18 mouse cellular contexts compared by ENCODE assay signal in the genomic region with DNA sequence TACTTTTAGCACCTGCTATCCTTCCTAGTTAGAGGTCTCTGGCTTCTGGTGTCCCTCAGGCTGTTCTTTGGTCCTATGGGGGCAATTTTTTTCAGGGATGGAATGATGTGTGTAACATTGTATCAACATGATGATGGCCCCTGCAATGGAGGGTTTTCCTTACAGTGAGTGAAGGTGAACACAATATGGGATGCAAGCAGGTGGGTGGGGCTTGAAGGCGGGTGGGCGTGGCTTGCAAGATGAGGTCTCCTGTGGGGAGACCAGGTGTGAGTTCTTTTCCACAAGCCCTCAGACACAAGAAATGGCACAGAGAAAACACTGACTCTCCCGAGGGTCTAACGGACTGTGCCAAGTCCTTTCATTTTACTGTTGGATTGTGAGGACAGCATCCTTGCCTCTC.
DNase-seq lines count a peak whose midpoint lies in the region; ATAC-seq and TF ChIP-seq lines count a peak whose summit lies in the region.
"Had no signal": no experiment of that assay in that cellular context is flagged by ENCODE, and none has a peak within 500 bp of the region (broad histone marks: within the 10 kb centered on the region; RNA-seq: fewer than 3 reads in every experiment).

No protein-coding gene starts in this region.

- TF ChIP-seq CTCF in thymus, adult 2 months (IDR thresholded peaks at IDR 0.05; ENCODE audit: borderline replicate concordance, control insufficient read depth, extremely low read depth, insufficient read depth, low read length, poor library complexity): no peak

- 0 out of 2 replicates have a peak, but pooled peaks have one; percentile 3 for ATAC-seq in forebrain, embryonic 16.5 days
- no peak for ATAC-seq in neural tube, embryonic 15.5 days (ENCODE audit: low FRiP score)

- peak; percentile 78 for DNase-seq in heart, adult 11 months
- no peak for DNase-seq in heart, postnatal 36 days
- DNase-seq in thymus, adult 2 months: peak; percentile 4
- DNase-seq in thymus, postnatal 0 days (ENCODE audit: low spot score): no peak
- DNase-seq in kidney, postnatal 25 days: no peak
- no peak for DNase-seq in gastrocnemius, adult 18-20 months (ENCODE audit: low spot score)
- DNase-seq: adrenal gland, adult 2 months; cerebellum, adult 9-10 months; kidney, adult 8-10 months; kidney, postnatal 14 days; lung, adult 18-20 months; lung, postnatal 14 days had no signal

- intact Hi-C loops in heart, postnatal 36 days (cut with DNase I): loop anchor here (10.0 kb wide), 1 partner anchor 269 kb away; no protein-coding TSS in a partner anchor

- H3K36me3 ChIP-seq in thymus, adult 2 months (ENCODE audit: control insufficient read depth, insufficient read depth, low read length): no peaks in the 10 kb centered on the region
- H3K36me3 ChIP-seq in forebrain, embryonic 16.5 days (ENCODE audit: control insufficient read depth, insufficient read depth): no peaks in the 10 kb centered on the region
- H3K36me3 ChIP-seq in neural tube, embryonic 15.5 days: no peaks in the 10 kb centered on the region
- H3K36me3 ChIP-seq: embryonic facial prominence, embryonic 13.5 days; heart, embryonic 13.5 days; limb, embryonic 10.5 days; stomach, embryonic 15.5 days had no signal

- WGBS in thymus, adult 2 months: 90% methylated on average over 4 of the region's 4 CpGs
- 57% methylated on average over 4 of the region's 4 CpGs for WGBS in forebrain, embryonic 16.5 days
- 78% methylated on average over 4 of the region's 4 CpGs for WGBS in neural tube, embryonic 15.5 days

- H3K4me1 ChIP-seq in thymus, adult 2 months (replicated peaks; ENCODE audit: control insufficient read depth, insufficient read depth, low read length): peaks cover 6% of the 10 kb centered on the region; the same call in 1 of the 2 replicates
- peaks cover 18% of the 10 kb centered on the region for H3K4me1 ChIP-seq in forebrain, embryonic 16.5 days (replicated peaks; ENCODE audit: control insufficient read depth, insufficient read depth, low read length)
- H3K4me1 ChIP-seq in neural tube, embryonic 15.5 days: peaks cover 38% of the 10 kb centered on the region
- H3K4me1 ChIP-seq: stomach, embryonic 15.5 days had no signal

- H3K9me3 ChIP-seq in forebrain, embryonic 16.5 days (ENCODE audit: control insufficient read depth, low read length): no peaks in the 10 kb centered on the region
- H3K9me3 ChIP-seq in neural tube, embryonic 15.5 days (replicated peaks): no peaks in the 10 kb centered on the region
- H3K9me3 ChIP-seq: embryonic facial prominence, embryonic 13.5 days; heart, embryonic 13.5 days; limb, embryonic 10.5 days; stomach, embryonic 15.5 days had no signal

- no peak overlapping the region for H3K4me2 ChIP-seq in forebrain, embryonic 16.5 days (ENCODE audit: low read length)
- no peak overlapping the region for H3K4me2 ChIP-seq in neural tube, embryonic 15.5 days
- H3K4me2 ChIP-seq: stomach, embryonic 15.5 days had no signal

- TF ChIP-seq POLR2A in thymus, adult 2 months (IDR thresholded peaks at IDR 0.05; ENCODE audit: control insufficient read depth, extremely low read depth, insufficient read depth, low read length, poor library complexity): no peak

- H3K9ac ChIP-seq in forebrain, embryonic 16.5 days (replicated peaks; ENCODE audit: low read depth, low read length): no peak overlapping the region
- no peak overlapping the region for H3K9ac ChIP-seq in neural tube, embryonic 15.5 days (replicated peaks)
- H3K9ac ChIP-seq: embryonic facial prominence, embryonic 13.5 days; heart, embryonic 13.5 days; stomach, embryonic 15.5 days had no signal

- no peak overlapping the region for H3K4me3 ChIP-seq in thymus, adult 2 months (ENCODE audit: control insufficient read depth, insufficient read depth, low read length)
- no peak overlapping the region for H3K4me3 ChIP-seq in forebrain, embryonic 16.5 days (replicated peaks; ENCODE audit: low read length)
- H3K4me3 ChIP-seq in neural tube, embryonic 15.5 days (replicated peaks): no peak overlapping the region
- H3K4me3 ChIP-seq: heart, embryonic 13.5 days; limb, embryonic 10.5 days; stomach, embryonic 15.5 days had no signal

- no peaks in the 10 kb centered on the region for H3K27me3 ChIP-seq in thymus, adult 2 months (ENCODE audit: control insufficient read depth, insufficient read depth, low read length)
- H3K27me3 ChIP-seq in forebrain, embryonic 16.5 days (replicated peaks; ENCODE audit: control insufficient read depth, insufficient read depth, low read length): 0 out of 2 replicates have a peak, but pooled peaks cover 2% of the 10 kb centered on the region
- no peaks in the 10 kb centered on the region for H3K27me3 ChIP-seq in neural tube, embryonic 15.5 days (replicated peaks)
- H3K27me3 ChIP-seq: stomach, embryonic 15.5 days had no signal

- H3K27ac ChIP-seq in thymus, adult 2 months (ENCODE audit: control insufficient read depth, insufficient read depth, low read length): no peak overlapping the region
- no peak overlapping the region for H3K27ac ChIP-seq in forebrain, embryonic 16.5 days (ENCODE audit: low read length)
- H3K27ac ChIP-seq in neural tube, embryonic 15.5 days (replicated peaks): peak overlapping the region; percentile 65; the same call in 1 of the 2 replicates
- H3K27ac ChIP-seq: embryonic facial prominence, embryonic 13.5 days; limb, embryonic 10.5 days; stomach, embryonic 15.5 days had no signal

Comparison
In these comparisons a context has a peak if more than half of its experiments do, and no peak if none do; other contexts are left out.
1. DNase-seq: peak in heart, adult 11 months (single experiment) and thymus, adult 2 months (single experiment); none in heart, postnatal 36 days (0 of 2), thymus, postnatal 0 days (single experiment), kidney, postnatal 25 days (0 of 2) and gastrocnemius, adult 18-20 months (single experiment).